Mouse (Mus musculus): ENCODE results near the gene Xrra1. TPM values are rescaled to one million over a fixed set of nuclear protein-coding genes. Genes with fewer than 3 reads are reported as not detected.
A peak's percentile ranks its signal among the peaks of the same experiment; 100 is the strongest.
"Not testable (repeated sequence)": the region's sequence is repeated elsewhere in the genome, so short reads cannot be mapped to it uniquely, and the experiment has no call there.

Xrra1 gene
- polyA plus RNA-seq, 1 experiment = 0.81 TPM

GRCm38 (mm10) chr7:99957226-99957965 is 98.5 kb downstream of the Xrra1 start:
- H3K27ac ChIP-seq (ENCODE audit: insufficient read depth, low read length) = no peak overlapping the region
- peaks cover 2% of the 10 kb centered on the region for H3K4me1 ChIP-seq (ENCODE audit: control insufficient read depth, insufficient read depth, low read length)
- TF ChIP-seq CTCF (IDR thresholded peaks at IDR 0.05; ENCODE audit: borderline replicate concordance, insufficient read depth, low read length) (no peak), POLR2A (IDR thresholded peaks at IDR 0.05; ENCODE audit: low read depth, low read length) (no peak)
- H3K4me3 ChIP-seq (ENCODE audit: insufficient read depth, low read length) = no peak overlapping the region

DNA sequence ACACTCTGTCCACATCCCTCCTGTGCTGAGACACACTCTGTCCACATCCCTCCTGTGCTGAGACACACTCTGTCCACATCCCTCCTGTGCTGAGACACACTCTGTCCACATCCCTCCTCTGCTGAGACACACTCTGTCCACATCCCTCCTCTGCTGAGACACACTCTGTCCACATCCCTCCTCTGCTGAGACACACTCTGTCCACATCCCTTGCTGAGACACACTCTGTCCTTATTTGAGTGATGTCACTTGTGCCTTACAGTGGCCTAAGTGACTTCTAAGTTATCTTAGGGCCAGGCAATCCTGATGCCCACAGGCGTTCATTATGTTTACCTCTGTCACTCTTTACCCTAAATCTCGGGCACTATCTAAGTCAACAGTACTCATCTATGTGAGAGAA is 101.7 kb downstream of the Xrra1 start:
- H3K27ac ChIP-seq (ENCODE audit: insufficient read depth, low read length); H3K4me1 ChIP-seq (ENCODE audit: control insufficient read depth, insufficient read depth, low read length); H3K4me3 ChIP-seq (ENCODE audit: insufficient read depth, low read length): not testable (repeated sequence)

DNA sequence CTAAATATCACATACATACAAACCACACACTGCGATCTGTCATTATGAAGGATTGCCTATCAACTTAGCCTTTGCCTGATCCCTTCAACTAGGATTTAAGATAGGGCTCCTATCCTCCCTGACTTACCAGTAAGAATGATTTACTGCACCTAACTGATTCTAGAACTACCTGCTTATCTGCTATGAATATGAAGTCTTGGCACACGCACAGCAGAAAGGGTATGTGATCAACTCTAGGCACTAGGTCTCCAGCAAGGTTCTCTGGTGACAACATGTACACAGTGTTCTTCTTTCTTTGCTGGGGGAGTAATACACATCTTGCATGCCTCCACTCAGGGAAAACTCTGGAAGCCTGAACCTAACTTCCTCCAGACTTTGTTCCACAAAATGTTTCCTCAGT is 102.6 kb downstream of the Xrra1 start:
- no peak overlapping the region for H3K4me3 ChIP-seq (ENCODE audit: insufficient read depth, low read length)
- TF ChIP-seq CTCF (IDR thresholded peaks at IDR 0.05; ENCODE audit: borderline replicate concordance, insufficient read depth, low read length) (no peak), POLR2A (IDR thresholded peaks at IDR 0.05; ENCODE audit: low read depth, low read length) (no peak)
- H3K27ac ChIP-seq (ENCODE audit: insufficient read depth, low read length) = no peak overlapping the region
- H3K4me1 ChIP-seq (ENCODE audit: control insufficient read depth, insufficient read depth, low read length) = peaks cover 15% of the 10 kb centered on the region

- Histone ChIP-seq H3K4me3 (ENCODE audit: insufficient read depth, low read length) (no peak overlapping the region), H3K27ac (ENCODE audit: insufficient read depth, low read length) (no peak overlapping the region), H3K4me1 (ENCODE audit: control insufficient read depth, insufficient read depth, low read length) (peaks cover 18% of the 10 kb centered on the region)
- TF ChIP-seq CTCF (IDR thresholded peaks at IDR 0.05; ENCODE audit: borderline replicate concordance, insufficient read depth, low read length) = no peak
- no peak for TF ChIP-seq POLR2A (IDR thresholded peaks at IDR 0.05; ENCODE audit: low read depth, low read length)
Measured at GRCm38 (mm10) chr7:99962536-99963236, 103.8 kb downstream of the Xrra1 start.

DNA sequence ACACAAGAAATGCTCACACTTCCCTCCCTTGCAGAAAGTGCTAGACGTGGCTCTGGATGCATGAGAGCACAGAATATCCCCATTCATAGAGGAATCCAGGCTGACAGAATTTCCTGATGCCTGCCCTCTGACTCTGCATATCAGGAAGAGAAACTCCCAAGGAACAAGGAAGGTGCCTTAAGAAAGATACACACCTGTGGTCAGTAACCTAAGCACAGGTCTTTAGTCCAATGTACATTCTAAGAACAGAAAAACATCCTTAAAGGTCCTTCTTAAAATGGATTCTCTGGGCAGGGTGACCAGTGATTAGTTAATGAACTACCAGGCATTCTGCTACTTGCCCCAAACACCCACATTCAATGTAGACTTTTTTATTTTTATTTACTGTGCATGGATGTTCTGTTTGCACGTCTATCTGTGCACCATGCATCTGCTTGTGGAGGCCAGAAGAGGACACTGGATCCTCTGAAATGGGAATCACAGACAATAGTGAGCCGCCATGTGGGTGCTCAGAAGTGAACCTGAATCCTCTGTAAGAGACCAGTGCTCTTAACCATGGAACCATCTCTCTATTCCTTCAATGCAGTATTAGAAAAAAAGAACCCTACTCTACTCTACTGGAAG is 104.4 kb downstream of the Xrra1 start:
- no peak overlapping the region for H3K27ac ChIP-seq (ENCODE audit: insufficient read depth, low read length)
- TF ChIP-seq CTCF (IDR thresholded peaks at IDR 0.05; ENCODE audit: borderline replicate concordance, insufficient read depth, low read length) = no peak
- no peak for TF ChIP-seq POLR2A (IDR thresholded peaks at IDR 0.05; ENCODE audit: low read depth, low read length)
- peaks cover 18% of the 10 kb centered on the region for H3K4me1 ChIP-seq (ENCODE audit: control insufficient read depth, insufficient read depth, low read length)
- H3K4me3 ChIP-seq (ENCODE audit: insufficient read depth, low read length) = no peak overlapping the region

GRCm38 (mm10) chr7:99965020-99965841 is 106.3 kb downstream of the Xrra1 start:
- H3K27ac ChIP-seq (ENCODE audit: insufficient read depth, low read length) = peak overlapping the region; percentile 42
- no peak overlapping the region for H3K4me3 ChIP-seq (ENCODE audit: insufficient read depth, low read length)
- TF ChIP-seq CTCF (IDR thresholded peaks at IDR 0.05; ENCODE audit: borderline replicate concordance, insufficient read depth, low read length) = no peak
- no peak for TF ChIP-seq POLR2A (IDR thresholded peaks at IDR 0.05; ENCODE audit: low read depth, low read length)
- H3K4me1 ChIP-seq (ENCODE audit: control insufficient read depth, insufficient read depth, low read length) = peaks cover 18% of the 10 kb centered on the region

GRCm38 (mm10) chr7:99966011-99966721 is 107.2 kb downstream of the Xrra1 start:
- TF ChIP-seq POLR2A (IDR thresholded peaks at IDR 0.05; ENCODE audit: low read depth, low read length) (no peak), CTCF (IDR thresholded peaks at IDR 0.05; ENCODE audit: borderline replicate concordance, insufficient read depth, low read length) (no peak)
- H3K27ac ChIP-seq (ENCODE audit: insufficient read depth, low read length) = no peak overlapping the region
- peaks cover 18% of the 10 kb centered on the region for H3K4me1 ChIP-seq (ENCODE audit: control insufficient read depth, insufficient read depth, low read length)
- no peak overlapping the region for H3K4me3 ChIP-seq (ENCODE audit: insufficient read depth, low read length)

Other genes starting within 250 kb of the Xrra1 start
- 0.17 and 0.28 TPM in 2 replicates for gene Tpbgl, start 232.0 kb upstream of the Xrra1 start, polyA plus RNA-seq (2011; ENCODE audit: insufficient read length, low read depth, missing spikeins)
- 0.23 TPM in 1 of 2 replicates, not detected in the other for gene Slco2b1, start 147.8 kb upstream of the Xrra1 start, polyA plus RNA-seq (2011; ENCODE audit: insufficient read length, low read depth, missing spikeins)
- gene Olfr520, start 128.8 kb upstream of the Xrra1 start, polyA plus RNA-seq (2011; ENCODE audit: insufficient read length, low read depth, missing spikeins) = not detected in 2 replicates
- not detected in 2 replicates for gene Olfr521, start 95.6 kb upstream of the Xrra1 start, polyA plus RNA-seq (2011; ENCODE audit: insufficient read length, low read depth, missing spikeins)
- 1.9 and 2.3 TPM in 2 replicates for gene Neu3, start 30.7 kb upstream of the Xrra1 start, polyA plus RNA-seq (2011; ENCODE audit: insufficient read length, low read depth, missing spikeins)
- gene Spcs2, start 4.3 kb downstream of the Xrra1 start, polyA plus RNA-seq (2011; ENCODE audit: insufficient read length, low read depth, missing spikeins) = 132 and 168 TPM in 2 replicates
- 22.8 and 24.3 TPM in 2 replicates for gene Rnf169, start 121.3 kb downstream of the Xrra1 start, polyA plus RNA-seq (2011; ENCODE audit: insufficient read length, low read depth, missing spikeins)
- gene Chrdl2, start 147.1 kb downstream of the Xrra1 start, polyA plus RNA-seq (2011; ENCODE audit: insufficient read length, low read depth, missing spikeins) = not detected in 2 replicates